Mouse (Mus musculus): ENCODE measurements at regions not wholly inside any gene's neighbourhood (a gene's known extent, or its start where the extent isn't known, plus 50 kb on each side); places are given as distances from the start of the nearest gene placed in this dataset.

GRCm38 (mm10) chr1:122607309-122607708, 1039.5 kb upstream of the Ddx18 start:
- no peak for DNase-seq (ENCODE audit: low spot score in 2 of 2)

- DNase-seq (ENCODE audit: low spot score in 2 of 2), result no peak
Measured at GRCm38 (mm10) chr1:122575954-122576353, 1008.2 kb upstream of the Ddx18 start.

GRCm38 (mm10) chr1:122551596-122551995, 983.8 kb upstream of the Ddx18 start:
- no peak for DNase-seq (ENCODE audit: low spot score in 2 of 2)

GRCm38 (mm10) chr1:122509580-122509979, 941.8 kb upstream of the Ddx18 start:
- DNase-seq (ENCODE audit: low spot score in 2 of 2), result no peak

GRCm38 (mm10) chr1:122501707-122502106, 933.9 kb upstream of the Ddx18 start:
- no peak for DNase-seq (ENCODE audit: low spot score in 2 of 2)

GRCm38 (mm10) chr1:122478003-122478402, 910.2 kb upstream of the Ddx18 start:
- DNase-seq (ENCODE audit: low spot score in 2 of 2), result no peak

- DNase-seq (ENCODE audit: low spot score in 2 of 2), result no peak
Measured at GRCm38 (mm10) chr1:122463931-122464330, 896.1 kb upstream of the Ddx18 start.

- DNase-seq (ENCODE audit: low spot score in 2 of 2), result no peak
Measured at GRCm38 (mm10) chr1:122459056-122459455, 891.3 kb upstream of the Ddx18 start.

- no peak for DNase-seq (ENCODE audit: low spot score in 2 of 2)
Measured at GRCm38 (mm10) chr1:122454881-122455280, 887.1 kb upstream of the Ddx18 start.

- no peak for DNase-seq (ENCODE audit: low spot score in 2 of 2)
Measured at GRCm38 (mm10) chr1:122453617-122454016, 885.8 kb upstream of the Ddx18 start.

GRCm38 (mm10) chr1:122439358-122439757, 871.6 kb upstream of the Ddx18 start:
- DNase-seq (ENCODE audit: low spot score in 2 of 2), result no peak

GRCm38 (mm10) chr1:122423503-122423902, 855.7 kb upstream of the Ddx18 start:
- DNase-seq (ENCODE audit: low spot score in 2 of 2), result no peak

GRCm38 (mm10) chr1:122396342-122396741, 828.6 kb upstream of the Ddx18 start:
- DNase-seq (ENCODE audit: low spot score in 2 of 2), result no peak

GRCm38 (mm10) chr1:122393660-122394355, 826.0 kb upstream of the Ddx18 start:
- no peak for DNase-seq (ENCODE audit: low spot score in 2 of 2)

GRCm38 (mm10) chr1:122357015-122357414, 789.2 kb upstream of the Ddx18 start:
- peak; percentile 76 to 87 for DNase-seq (ENCODE audit: low spot score in 2 of 2)

GRCm38 (mm10) chr1:122351530-122351929, 783.7 kb upstream of the Ddx18 start:
- no peak for DNase-seq (ENCODE audit: low spot score in 2 of 2)

- DNase-seq (ENCODE audit: low spot score in 2 of 2), result no peak
Measured at GRCm38 (mm10) chr1:122333267-122333666, 765.5 kb upstream of the Ddx18 start.

GRCm38 (mm10) chr1:122328276-122328675, 760.5 kb upstream of the Ddx18 start:
- no peak for DNase-seq (ENCODE audit: low spot score in 2 of 2)
